Mouse (Mus musculus) small intestine, adult 2 months (tissue): Measurements from ENCODE around the gene Ethe1.

ENCODE experiments used
- CTCF ChIP-seq: fragments of 200-500 bp; IDR thresholded peaks from 2 replicates; pipeline ENCODE4 v1.5.1; 2012; ENCODE audit warnings: low read depth, mild to moderate bottlenecking, control low read depth, inconsistent platforms, low read length, moderate library complexity, mixed read lengths; ENCODE audit not compliant: insufficient replicate concordance, insufficient read length; ENCODE audit errors: extremely low read depth
- POLR2A ChIP-seq: fragments of 200-500 bp; IDR thresholded peaks from 2 replicates; pipeline ENCODE4 v1.6.1; 2012; ENCODE audit warnings: low read depth, mild to moderate bottlenecking, control low read depth, inconsistent platforms, low read length, moderate library complexity

- no peak for TF ChIP-seq CTCF
- no peak for TF ChIP-seq POLR2A
Measured at GRCm38 (mm10) chr7:24546068-24546614, 41.2 kb upstream of the Ethe1 start, which contains the start of the genes Pinlyp and Xrcc1.
